Mouse (Mus musculus) midbrain, postnatal 0 days (tissue): ENCODE results near the gene Prelid3b. TPM values are rescaled to one million over a fixed set of nuclear protein-coding genes. Genes with fewer than 3 reads are reported as not detected.

ENCODE experiments used
- ATAC-seq: fragments of 200-750 bp; cut with Nextera tagmentation; 2 replicates; pipeline ENCODE4 v1.8.0; 2017; ENCODE audit warnings: moderate number of reproducible peaks, mild to moderate bottlenecking, moderate TSS enrichment, moderate library complexity; ENCODE audit not compliant: low FRiP score
- DNase-seq: peaks from one replicate; pipeline ENCODE4 v3.0.0-alpha.2; 2015; ENCODE audit warnings: low spot score
- H3K27ac ChIP-seq: fragments of 300-500 bp; sonication (generic); 2 replicates; pipeline ENCODE4 v1.5.1; 2014; ENCODE audit warnings: low read depth, mild to moderate bottlenecking, low read length, mixed read lengths
- H3K27me3 ChIP-seq: fragments of 300-500 bp; sonication (generic); 2 replicates; pipeline ENCODE4 v1.6.1; 2014; ENCODE audit warnings: low read length, control low read depth, mixed read lengths; ENCODE audit not compliant: insufficient read depth
- H3K36me3 ChIP-seq: fragments of 300-500 bp; sonication (generic); 2 replicates; pipeline ENCODE4 v1.6.1; 2014; ENCODE audit warnings: low read length, control low read depth, mixed read lengths; ENCODE audit not compliant: insufficient read depth
- H3K4me1 ChIP-seq: fragments of 300-500 bp; sonication (generic); 2 replicates; pipeline ENCODE4 v1.6.1; 2014; ENCODE audit warnings: mild to moderate bottlenecking, control low read depth, antibody characterized with exemption, low read length, mixed read lengths; ENCODE audit not compliant: insufficient read depth
- H3K4me2 ChIP-seq: fragments of 300-500 bp; sonication (generic); 2 replicates; pipeline ENCODE4 v1.6.1; 2014; ENCODE audit warnings: low read depth, mild to moderate bottlenecking, low read length, mixed read lengths; ENCODE audit not compliant: poor library complexity, severe bottlenecking
- H3K4me3 ChIP-seq: fragments of 300-500 bp; sonication (generic); 2 replicates; pipeline ENCODE4 v1.5.1; 2014; ENCODE audit warnings: low read depth, mild to moderate bottlenecking, low read length, moderate library complexity
- H3K9ac ChIP-seq: fragments of 300-500 bp; sonication (generic); replicated peaks from 2 replicates; pipeline ENCODE4 v1.6.1; 2014; ENCODE audit warnings: mild to moderate bottlenecking, low read length, moderate library complexity, mixed read lengths; ENCODE audit not compliant: poor library complexity, severe bottlenecking
- H3K9me3 ChIP-seq: fragments of 300-500 bp; sonication (generic); 2 replicates; pipeline ENCODE4 v1.6.1; 2016; ENCODE audit warnings: low read length, control low read depth
- CTCF ChIP-seq: IDR thresholded peaks from 2 replicates; pipeline ENCODE4 v1.5.1; 2016; ENCODE audit warnings: antibody characterized with exemption, mild to moderate bottlenecking
- WGBS: fragments of 180-500 bp; shearing (Covaris S2); extraction: QIAGEN DNeasy Blood & Tissue Kit; methylation state at CpG from one replicate; pipeline ENCODE4 v1.1.7; 2014; 5-methylcytosine and 5-hydroxymethylcytosine counted together
- polyA plus RNA-seq: library from polyadenylated mRNA; unstranded; fragments of >200 nt; fragmentation: Nextera tagmentation; extraction: Ambion mirVana; gene quantifications from 2 replicates; pipeline ENCODE4 v1.2.1, GENCODE M21; 2015
- total RNA-seq: library from RNA; depleted of rRNA; stranded (reverse); fragments of >200 nt; gene quantifications from 2 replicates; pipeline ENCODE4 v1.2.3, GENCODE M21; 2014; rRNA removed

The Prelid3b gene
- total RNA-seq = 61.0 and 63.4 TPM in 2 replicates
- 93.5 and 96.6 TPM in 2 replicates for polyA plus RNA-seq

DNA sequence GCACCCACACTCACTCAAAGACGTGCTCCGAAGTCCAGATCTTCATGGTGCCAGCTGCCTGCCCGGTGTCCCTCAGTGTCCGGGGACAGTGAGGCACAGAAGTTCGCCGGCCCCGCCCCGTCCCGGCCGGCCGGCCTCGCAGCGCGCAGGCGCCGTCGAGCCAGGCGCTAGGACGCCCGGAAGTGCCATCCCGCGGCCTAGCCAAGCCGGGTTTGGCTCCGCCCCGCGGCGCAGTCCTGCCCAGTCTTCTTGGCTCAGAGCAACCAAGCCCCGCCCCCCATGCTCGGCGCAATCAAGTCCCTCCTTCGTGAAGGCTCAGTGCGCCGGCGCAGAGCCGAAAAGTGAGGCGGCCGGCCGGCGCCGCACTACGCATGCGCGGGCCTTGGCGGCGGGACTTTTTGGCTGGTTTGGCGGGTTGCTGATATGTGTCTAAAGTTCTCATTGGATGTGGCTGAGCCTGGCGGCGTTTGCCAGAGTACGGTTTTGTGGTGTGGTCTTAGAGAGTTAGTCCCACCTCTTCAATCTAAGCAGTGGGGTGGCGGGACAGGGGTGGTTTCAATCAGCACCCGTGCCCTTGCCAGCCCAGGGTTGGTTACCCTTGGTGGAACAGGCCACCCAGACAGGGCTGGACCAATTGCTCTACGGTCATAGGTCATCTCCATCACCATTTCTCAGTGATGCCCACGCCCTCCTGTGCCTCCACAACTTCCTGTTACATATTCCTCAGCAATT, at the start of gene Prelid3b:
Gene Prelid3b (minus strand): TSS at position 264 of the 732 bp plus-strand sequence.
- Histone ChIP-seq H3K36me3 (0 out of 2 replicates have a peak, but pooled peaks cover 4% of the 10 kb centered on the region), H3K9ac (peak within 1 kb of the TSS; percentile 59), H3K27ac (no peak within 1 kb of the TSS), H3K4me1 (no peaks in the 10 kb centered on the region; the same call in 1 of the 2 replicates), H3K4me2 (peak within 1 kb of the TSS; percentile 57), H3K27me3 (no peaks in the 10 kb centered on the region), H3K9me3 (no peaks in the 10 kb centered on the region), H3K4me3 (peak within 1 kb of the TSS; percentile 69)
- peak; percentile 42; the same call in 1 of the 2 replicates for TF ChIP-seq CTCF
- WGBS = under 1% methylated on average over 52 of the region's 53 CpGs
- DNase-seq (peak; percentile 99), ATAC-seq (peak; percentile 99)

DNA sequence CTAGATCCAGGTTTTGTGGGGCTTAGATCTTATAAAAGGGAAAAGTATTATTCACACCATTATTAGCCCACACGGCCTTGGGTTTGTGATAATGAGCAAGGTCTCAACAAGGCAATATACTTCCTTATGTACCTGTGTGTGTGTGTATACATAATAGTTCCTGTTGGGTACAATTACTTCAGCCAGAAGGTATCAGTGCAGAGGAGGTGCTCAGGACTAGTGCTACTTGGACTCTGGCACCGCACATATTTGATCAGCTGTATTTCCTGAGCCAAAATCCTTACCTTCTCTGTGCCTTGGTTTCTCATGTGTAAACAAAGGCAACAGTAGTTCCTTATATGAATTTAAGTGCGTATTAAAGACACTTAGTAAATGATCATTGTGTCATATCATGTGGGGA, 49.3 kb upstream of the Prelid3b start:
- Histone ChIP-seq H3K4me1 (no peaks in the 10 kb centered on the region), H3K27me3 (no peaks in the 10 kb centered on the region), H3K9ac (no peak overlapping the region), H3K36me3 (no peaks in the 10 kb centered on the region), H3K9me3 (no peaks in the 10 kb centered on the region), H3K27ac (no peak overlapping the region), H3K4me2 (no peak overlapping the region), H3K4me3 (no peak overlapping the region)
- WGBS = 92% methylated on average over 3 of the region's 3 CpGs
- DNase-seq (no peak), ATAC-seq (no peak)
- TF ChIP-seq CTCF = no peak

DNA sequence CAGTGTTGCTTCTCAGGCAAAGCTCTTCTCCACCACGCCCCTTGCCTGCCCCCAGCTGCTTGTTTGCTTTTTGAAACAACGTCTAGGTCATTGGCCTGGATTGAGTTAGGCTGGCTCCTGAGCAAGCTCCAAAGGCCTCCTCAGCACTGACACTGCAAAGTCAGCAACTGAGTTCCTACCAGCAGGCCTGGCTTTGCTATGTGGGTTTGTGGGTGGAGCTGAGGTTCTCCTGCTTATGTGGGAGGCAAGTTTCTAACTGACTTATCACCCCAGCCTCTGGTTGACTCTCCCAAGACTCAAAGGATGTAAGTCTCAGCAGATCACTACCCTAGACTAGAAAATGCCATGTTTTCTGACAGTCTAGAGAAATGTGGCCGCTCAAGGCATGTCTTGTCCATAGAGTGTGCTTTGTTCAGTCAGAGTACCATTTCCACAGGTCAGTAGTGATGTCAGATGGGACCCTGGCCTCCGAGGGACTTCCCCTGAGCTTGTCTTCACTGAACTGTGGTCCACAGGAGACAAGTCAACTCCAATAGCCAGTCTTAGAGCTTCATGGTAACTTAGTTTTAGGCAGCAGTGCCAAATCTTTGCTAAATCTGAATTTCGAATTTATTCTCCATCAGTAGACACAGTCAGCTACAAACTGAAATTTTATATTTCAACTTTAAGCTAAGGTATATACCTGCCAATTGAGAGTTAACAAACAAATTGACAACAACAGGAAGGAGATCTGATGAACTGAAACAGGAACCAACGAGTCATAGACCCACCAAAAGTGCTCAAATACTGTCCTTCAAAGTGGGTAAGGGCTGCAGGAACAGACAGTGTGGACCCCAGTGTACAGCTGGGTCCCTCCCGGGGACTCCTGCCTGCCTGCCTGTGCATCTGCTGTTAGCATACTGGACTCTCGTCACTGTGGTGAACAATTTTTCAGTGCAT, 44.5 kb upstream of the Prelid3b start:
- Histone ChIP-seq H3K4me2 (no peak overlapping the region), H3K4me3 (no peak overlapping the region), H3K9me3 (no peaks in the 10 kb centered on the region), H3K36me3 (no peaks in the 10 kb centered on the region), H3K27ac (no peak overlapping the region), H3K27me3 (no peaks in the 10 kb centered on the region), H3K4me1 (no peaks in the 10 kb centered on the region), H3K9ac (no peak overlapping the region)
- DNase-seq (no peak), ATAC-seq (no peak)
- TF ChIP-seq CTCF = no peak
- 73% methylated on average over 8 of the region's 8 CpGs for WGBS

DNA sequence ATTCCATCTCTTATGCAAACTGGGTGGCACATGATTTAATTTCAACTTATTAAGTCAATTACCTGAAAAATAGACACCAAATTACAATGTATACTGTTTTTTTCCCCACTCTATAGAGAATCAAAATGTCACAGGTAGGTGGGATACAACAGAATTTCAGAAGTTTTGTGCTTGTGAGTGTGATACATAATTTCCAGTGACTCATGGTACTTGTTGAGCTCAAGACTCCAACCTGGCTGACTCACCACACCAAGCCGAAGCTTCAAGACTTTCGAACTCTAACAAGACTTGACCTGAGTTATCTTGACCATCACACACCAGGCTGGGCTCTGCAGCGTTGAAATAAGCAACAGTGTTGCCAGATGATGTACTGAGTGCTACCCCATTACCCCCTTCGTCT, 42.0 kb upstream of the Prelid3b start:
- ATAC-seq (no peak), DNase-seq (no peak)
- H3K4me3 ChIP-seq = no peak overlapping the region
- H3K4me2 ChIP-seq = no peak overlapping the region
- TF ChIP-seq CTCF = no peak
- H3K36me3 ChIP-seq = no peaks in the 10 kb centered on the region
- 85% methylated on average over 4 of the region's 4 CpGs for WGBS
- H3K27me3 ChIP-seq = no peaks in the 10 kb centered on the region
- H3K4me1 ChIP-seq = no peaks in the 10 kb centered on the region
- no peak overlapping the region for H3K9ac ChIP-seq
- H3K9me3 ChIP-seq = no peaks in the 10 kb centered on the region
- no peak overlapping the region for H3K27ac ChIP-seq

DNA sequence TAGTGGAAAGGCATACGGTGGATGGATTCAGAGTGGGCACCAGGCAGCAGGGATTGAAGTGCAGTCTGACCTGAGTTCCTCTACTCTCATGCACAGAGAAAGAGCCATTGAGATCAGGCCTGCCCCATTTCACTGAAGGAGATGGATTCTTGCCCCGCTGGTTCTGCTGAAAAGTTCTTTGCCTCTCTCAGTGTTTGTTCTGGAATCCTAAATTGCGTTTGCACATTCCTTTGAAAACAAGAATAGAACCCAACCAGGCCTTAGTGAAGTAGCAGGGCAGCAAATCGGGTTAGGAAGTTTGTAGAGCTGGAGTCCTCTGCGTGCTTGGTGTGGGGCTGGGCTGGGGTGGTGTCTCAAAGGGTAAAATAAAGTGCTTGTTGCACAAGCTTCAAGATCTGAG, 40.9 kb upstream of the Prelid3b start:
- H3K4me3 ChIP-seq = no peak overlapping the region
- no peak for ATAC-seq
- no peak for DNase-seq
- H3K27ac ChIP-seq = no peak overlapping the region
- no peaks in the 10 kb centered on the region for H3K4me1 ChIP-seq
- WGBS = 76% methylated on average over 5 of the region's 5 CpGs
- no peak for TF ChIP-seq CTCF
- no peaks in the 10 kb centered on the region for H3K9me3 ChIP-seq
- H3K27me3 ChIP-seq = no peaks in the 10 kb centered on the region
- H3K9ac ChIP-seq = no peak overlapping the region
- H3K36me3 ChIP-seq = no peaks in the 10 kb centered on the region
- no peak overlapping the region for H3K4me2 ChIP-seq
